Mouse (Mus musculus) stomach, postnatal 0 days (tissue): ENCODE data around the gene Jak1.

ENCODE experiments used
- CTCF ChIP-seq: IDR thresholded peaks from 2 replicates; pipeline ENCODE4 v1.5.1; 2016; ENCODE audit warnings: antibody characterized with exemption, low read depth, mild to moderate bottlenecking, moderate library complexity
- EP300 ChIP-seq: optimal IDR thresholded peaks from 2 replicates; pipeline ENCODE3; 2016; ENCODE audit warnings: antibody characterized with exemption

DNA sequence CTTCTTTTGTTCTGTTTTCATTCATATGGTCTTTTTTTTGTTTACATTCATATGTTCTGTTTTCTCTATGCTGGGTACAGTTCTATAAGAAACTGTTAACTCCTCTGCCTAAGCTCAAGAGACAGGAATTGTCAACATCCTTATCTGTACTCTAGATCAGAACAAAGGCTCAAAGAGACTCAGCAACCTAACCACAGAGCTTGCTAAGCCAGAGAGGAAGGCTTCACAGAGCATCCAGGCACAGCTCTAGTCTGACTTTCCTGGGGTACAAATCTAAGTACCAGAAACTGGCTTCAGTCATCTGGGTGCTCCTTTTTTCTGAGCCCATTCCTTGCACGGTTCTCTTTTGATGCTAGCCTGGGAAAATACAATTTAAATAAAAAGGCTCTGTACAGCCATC lies 97.3 kb downstream of the Jak1 start:
- TF ChIP-seq EP300 (no peak), CTCF (no peak)
